ENCODE assay signal across 19 mouse cellular contexts in the genomic region with DNA sequence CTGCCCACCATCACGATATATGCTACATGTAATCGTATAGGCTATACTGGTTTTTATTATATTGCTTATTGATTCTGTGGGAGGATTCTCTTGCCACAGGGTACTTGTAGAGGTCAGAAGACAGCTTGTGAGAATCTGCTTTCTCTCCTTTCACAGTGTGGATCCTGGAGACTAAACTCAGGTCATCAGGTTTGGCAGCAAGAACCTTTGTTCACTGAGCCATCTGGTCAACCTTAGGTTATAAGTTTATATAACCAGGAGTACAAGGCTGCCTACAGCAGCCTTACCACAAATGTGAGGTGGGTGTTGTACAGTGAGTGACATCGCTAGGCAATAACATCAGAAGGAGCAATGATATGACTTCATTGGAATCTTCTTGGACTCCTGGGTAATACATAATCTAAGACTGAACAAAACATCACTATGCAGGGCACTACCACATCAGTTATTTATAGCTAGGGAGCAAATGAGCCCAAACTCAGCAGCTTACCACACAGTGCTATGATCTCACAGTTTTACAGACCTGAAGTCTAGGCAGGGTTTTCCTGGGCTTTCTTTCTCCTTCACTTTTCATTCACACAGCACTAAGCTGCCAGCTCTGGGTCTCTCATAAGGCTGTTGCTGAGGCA.
DNase-seq lines count a peak whose midpoint lies in the region; ATAC-seq lines count a peak whose summit lies in the region.
"Had no signal": no experiment of that assay in that cellular context is flagged by ENCODE, and none has a peak within 500 bp of the region (broad histone marks: within the 10 kb centered on the region; RNA-seq: fewer than 3 reads in every experiment).

No protein-coding gene starts in this region.

- H3K9ac ChIP-seq in heart, embryonic 12.5 days, result no peak overlapping the region
- 0 out of 2 replicates have a peak overlapping the region, but pooled peaks have one; percentile 40 for H3K9ac ChIP-seq in heart, embryonic 16.5 days (ENCODE audit: low read length)
- H3K9ac ChIP-seq in heart, embryonic 11.5 days (ENCODE audit: low read depth, low read length), result no peak overlapping the region
- H3K9ac ChIP-seq: hindbrain, embryonic 14.5 days; intestine, embryonic 15.5 days had no signal

- H3K4me1 ChIP-seq in heart, embryonic 12.5 days (replicated peaks), result peaks cover 16% of the 10 kb centered on the region
- H3K4me1 ChIP-seq in heart, embryonic 16.5 days (ENCODE audit: control insufficient read depth, insufficient read depth, low read length), result peaks cover 14% of the 10 kb centered on the region
- no peaks in the 10 kb centered on the region for H3K4me1 ChIP-seq in heart, embryonic 11.5 days (ENCODE audit: control insufficient read depth, insufficient read depth, low read length)
- H3K4me1 ChIP-seq: intestine, embryonic 15.5 days had no signal

- no peak for ATAC-seq in heart, embryonic 12.5 days (ENCODE audit: insufficient number of reproducible peaks, low FRiP score)
- ATAC-seq in heart, embryonic 16.5 days (replicated peaks; ENCODE audit: extremely low read depth, insufficient read depth, low FRiP score), result peak; percentile 46; the same call in 1 of the 2 replicates
- ATAC-seq in heart, embryonic 11.5 days (replicated peaks; ENCODE audit: insufficient number of reproducible peaks, low FRiP score, low TSS enrichment), result no peak
- ATAC-seq: forebrain, embryonic 14.5 days; intestine, embryonic 15.5 days had no signal

- 85% methylated on average over 3 of the region's 3 CpGs for WGBS in heart, embryonic 12.5 days
- WGBS in heart, embryonic 16.5 days, result 86% methylated on average over 3 of the region's 3 CpGs
- 89% methylated on average over 3 of the region's 3 CpGs for WGBS in heart, embryonic 11.5 days (ENCODE audit: insufficient replicate concordance)

- H3K9me3 ChIP-seq in heart, embryonic 12.5 days (replicated peaks), result no peaks in the 10 kb centered on the region
- no peaks in the 10 kb centered on the region for H3K9me3 ChIP-seq in heart, embryonic 16.5 days (replicated peaks; ENCODE audit: control insufficient read depth, low read length)
- H3K9me3 ChIP-seq in heart, embryonic 11.5 days (replicated peaks; ENCODE audit: control insufficient read depth, low read length), result no peaks in the 10 kb centered on the region
- H3K9me3 ChIP-seq: embryonic facial prominence, embryonic 10.5 days; G1E; hindbrain, embryonic 10.5 days; intestine, embryonic 15.5 days had no signal

- H3K4me2 ChIP-seq in heart, embryonic 12.5 days, result no peak overlapping the region
- no peak overlapping the region for H3K4me2 ChIP-seq in heart, embryonic 16.5 days (ENCODE audit: low read depth, low read length)
- no peak overlapping the region for H3K4me2 ChIP-seq in heart, embryonic 11.5 days
- H3K4me2 ChIP-seq: hindbrain, embryonic 14.5 days; intestine, embryonic 15.5 days had no signal

- H3K27me3 ChIP-seq in heart, embryonic 12.5 days (replicated peaks), result 0 out of 2 replicates have a peak, but pooled peaks cover 5% of the 10 kb centered on the region
- no peaks in the 10 kb centered on the region for H3K27me3 ChIP-seq in heart, embryonic 16.5 days (ENCODE audit: control insufficient read depth, insufficient read depth, low read length)
- no peaks in the 10 kb centered on the region for H3K27me3 ChIP-seq in heart, embryonic 11.5 days (ENCODE audit: control insufficient read depth, insufficient read depth, low read length)
- H3K27me3 ChIP-seq: intestine, embryonic 15.5 days had no signal

- peak overlapping the region; percentile 32; the same call in 1 of the 2 replicates for H3K27ac ChIP-seq in heart, embryonic 12.5 days (ENCODE audit: poor library complexity, severe bottlenecking)
- H3K27ac ChIP-seq in heart, embryonic 16.5 days (ENCODE audit: low read length), result peak overlapping the region; percentile 63
- H3K27ac ChIP-seq in heart, embryonic 11.5 days (ENCODE audit: low read depth, low read length), result no peak overlapping the region
- H3K27ac ChIP-seq: embryonic facial prominence, embryonic 10.5 days; gastrocnemius, adult 2 months; hindbrain, embryonic 10.5 days; hindbrain, embryonic 14.5 days; intestine, embryonic 15.5 days had no signal

- no peak for DNase-seq in heart, adult 8-10 months (ENCODE audit: low spot score)
- DNase-seq in brain, adult 2 months (ENCODE audit: low read depth, low spot score), result peak; percentile 76
- DNase-seq in cerebellum, adult 9-10 months, result peak; percentile 69
- DNase-seq in retina, embryonic 14.5 days (ENCODE audit: low spot score), result no peak
- DNase-seq: adrenal gland, postnatal 14 days; gastrocnemius, adult 2 months; gastrocnemius, postnatal 25 days; heart, postnatal 14 days; kidney, adult 18-20 months; kidney, postnatal 10 days had no signal

- no peak overlapping the region for H3K4me3 ChIP-seq in heart, embryonic 12.5 days
- H3K4me3 ChIP-seq in heart, embryonic 16.5 days (ENCODE audit: low read length), result no peak overlapping the region
- no peak overlapping the region for H3K4me3 ChIP-seq in heart, embryonic 11.5 days (ENCODE audit: low read depth, low read length)
- H3K4me3 ChIP-seq: embryonic facial prominence, embryonic 10.5 days; gastrocnemius, adult 2 months; hindbrain, embryonic 10.5 days; intestine, embryonic 15.5 days had no signal

- H3K36me3 ChIP-seq in heart, embryonic 12.5 days, result no peaks in the 10 kb centered on the region
- no peaks in the 10 kb centered on the region for H3K36me3 ChIP-seq in heart, embryonic 16.5 days (ENCODE audit: control insufficient read depth, insufficient read depth)
- H3K36me3 ChIP-seq in heart, embryonic 11.5 days (ENCODE audit: control insufficient read depth, insufficient read depth, low read length), result no peaks in the 10 kb centered on the region
- H3K36me3 ChIP-seq: embryonic facial prominence, embryonic 10.5 days; G1E; hindbrain, embryonic 10.5 days; intestine, embryonic 15.5 days had no signal

Comparison
In these comparisons a context has a peak if more than half of its experiments do, and no peak if none do; other contexts are left out.
1. DNase-seq: peak in brain, adult 2 months (single experiment) and cerebellum, adult 9-10 months (single experiment); none in heart, adult 8-10 months (single experiment) and retina, embryonic 14.5 days (single experiment).